Mouse (Mus musculus) liver, embryonic 16.5 days (tissue): ENCODE data around the gene Nbl1. TPM values are rescaled to one million over a fixed set of nuclear protein-coding genes. Genes with fewer than 3 reads are reported as not detected.

Experiments used
- ATAC-seq: fragments of 200-750 bp; cut with Nextera tagmentation; 2 replicates; pipeline ENCODE4 v1.8.0; 2017; ENCODE audit warnings: low read depth, mild to moderate bottlenecking, moderate number of reproducible peaks, moderate library complexity
- H3K27ac ChIP-seq: fragments of 300-500 bp; sonication (generic); 2 replicates; pipeline ENCODE4 v1.5.1; 2014; ENCODE audit warnings: mild to moderate bottlenecking, low read length
- H3K27me3 ChIP-seq: fragments of 300-500 bp; sonication (generic); 2 replicates; pipeline ENCODE4 v1.6.1; 2014; ENCODE audit warnings: low read depth, low read length, mixed read lengths; ENCODE audit not compliant: control insufficient read depth, insufficient read depth
- H3K36me3 ChIP-seq: fragments of 300-500 bp; sonication (generic); 2 replicates; pipeline ENCODE4 v1.6.1; 2014; ENCODE audit warnings: mild to moderate bottlenecking; ENCODE audit not compliant: control insufficient read depth, insufficient read depth
- H3K4me1 ChIP-seq: fragments of 300-500 bp; sonication (generic); 2 replicates; pipeline ENCODE4 v1.6.1; 2014; ENCODE audit warnings: low read depth, low read length, mixed read lengths; ENCODE audit not compliant: control insufficient read depth
- H3K4me2 ChIP-seq: fragments of 300-500 bp; sonication (generic); 2 replicates; pipeline ENCODE4 v1.6.1; 2014; ENCODE audit warnings: low read depth, low read length, mixed read lengths
- H3K4me3 ChIP-seq: fragments of 300-500 bp; sonication (generic); 2 replicates; pipeline ENCODE4 v1.5.1; 2014; ENCODE audit warnings: low read depth, mild to moderate bottlenecking, low read length
- H3K9ac ChIP-seq: fragments of 300-500 bp; sonication (generic); 2 replicates; pipeline ENCODE4 v1.6.1; 2014; ENCODE audit warnings: low read depth, low read length
- H3K9me3 ChIP-seq: fragments of 300-500 bp; sonication (generic); replicated peaks from 2 replicates; pipeline ENCODE4 v1.6.1; 2016; ENCODE audit warnings: low read length; ENCODE audit not compliant: control insufficient read depth
- WGBS: fragments of 180-500 bp; shearing (Covaris S2); extraction: QIAGEN DNeasy Blood & Tissue Kit; methylation state at CpG from one replicate; pipeline ENCODE4 v1.1.7; 2014; ENCODE audit not compliant: insufficient replicate concordance; 5-methylcytosine and 5-hydroxymethylcytosine counted together
- polyA plus RNA-seq: library from polyadenylated mRNA; unstranded; fragments of >200 nt; fragmentation: Nextera tagmentation; extraction: Ambion mirVana; gene quantifications from 2 replicates; pipeline ENCODE4 v1.2.1, GENCODE M21; 2015

Nbl1 gene
- polyA plus RNA-seq, 1 experiment from 2014 or later = 2.5 TPM

GRCm38 (mm10) chr4:139081270-139081931 is 11.4 kb downstream of the Nbl1 start:
- H3K4me2 ChIP-seq = no peak overlapping the region
- no peaks in the 10 kb centered on the region for H3K4me1 ChIP-seq
- 61% methylated on average over 18 of the region's 18 CpGs for WGBS
- H3K27ac ChIP-seq = no peak overlapping the region
- H3K36me3 ChIP-seq = no peaks in the 10 kb centered on the region
- H3K9me3 ChIP-seq = no peaks in the 10 kb centered on the region
- H3K27me3 ChIP-seq = peaks cover 18% of the 10 kb centered on the region
- no peak overlapping the region for H3K9ac ChIP-seq
- H3K4me3 ChIP-seq = no peak overlapping the region
- ATAC-seq = no peak

- no peak overlapping the region for H3K4me3 ChIP-seq
- H3K27ac ChIP-seq = no peak overlapping the region
- ATAC-seq = no peak
- H3K4me1 ChIP-seq = no peaks in the 10 kb centered on the region
- peaks cover 29% of the 10 kb centered on the region for H3K27me3 ChIP-seq
- H3K9ac ChIP-seq = no peak overlapping the region
- H3K9me3 ChIP-seq = no peaks in the 10 kb centered on the region
- no peak overlapping the region for H3K4me2 ChIP-seq
- WGBS = 72% methylated on average over 7 of the region's 7 CpGs
- H3K36me3 ChIP-seq = no peaks in the 10 kb centered on the region
These were observed 12.5 kb downstream of the Nbl1 start for GRCm38 (mm10) chr4:139080259-139080658.

- ATAC-seq = no peak
- peaks cover 32% of the 10 kb centered on the region for H3K27me3 ChIP-seq
- H3K9ac ChIP-seq = no peak overlapping the region
- 62% methylated on average over 11 of the region's 11 CpGs for WGBS
- no peak overlapping the region for H3K4me3 ChIP-seq
- H3K36me3 ChIP-seq = no peaks in the 10 kb centered on the region
- no peak overlapping the region for H3K4me2 ChIP-seq
- H3K9me3 ChIP-seq = no peaks in the 10 kb centered on the region
- H3K27ac ChIP-seq = no peak overlapping the region
- no peaks in the 10 kb centered on the region for H3K4me1 ChIP-seq
These were observed 13.4 kb downstream of the Nbl1 start for GRCm38 (mm10) chr4:139079439-139079838.

GRCm38 (mm10) chr4:139078726-139079125 is 14.1 kb downstream of the Nbl1 start:
- 14% methylated on average over 4 of the region's 4 CpGs for WGBS
- Histone ChIP-seq H3K4me2 (no peak overlapping the region), H3K4me1 (no peaks in the 10 kb centered on the region), H3K9me3 (no peaks in the 10 kb centered on the region), H3K27ac (no peak overlapping the region), H3K9ac (no peak overlapping the region), H3K27me3 (peaks cover 36% of the 10 kb centered on the region), H3K36me3 (no peaks in the 10 kb centered on the region), H3K4me3 (no peak overlapping the region)
- no peak for ATAC-seq

- Histone ChIP-seq H3K4me3 (no peak overlapping the region), H3K27me3 (peaks cover 40% of the 10 kb centered on the region), H3K4me1 (no peaks in the 10 kb centered on the region), H3K4me2 (no peak overlapping the region), H3K9ac (no peak overlapping the region), H3K9me3 (no peaks in the 10 kb centered on the region), H3K36me3 (no peaks in the 10 kb centered on the region), H3K27ac (no peak overlapping the region)
- no peak for ATAC-seq
- WGBS = 36% methylated on average over 2 of the region's 2 CpGs
These were observed 14.5 kb downstream of the Nbl1 start for GRCm38 (mm10) chr4:139078313-139078712.

- H3K36me3 ChIP-seq = no peaks in the 10 kb centered on the region
- H3K4me2 ChIP-seq = no peak overlapping the region
- no peak overlapping the region for H3K27ac ChIP-seq
- no peaks in the 10 kb centered on the region for H3K9me3 ChIP-seq
- peaks cover 48% of the 10 kb centered on the region for H3K27me3 ChIP-seq
- H3K4me1 ChIP-seq = no peaks in the 10 kb centered on the region
- no peak overlapping the region for H3K4me3 ChIP-seq
- no peak for ATAC-seq
- WGBS = 11% methylated on average over 5 of the region's 5 CpGs
- H3K9ac ChIP-seq = no peak overlapping the region
These were observed 16.9 kb downstream of the Nbl1 start for GRCm38 (mm10) chr4:139075915-139076314.

GRCm38 (mm10) chr4:139075041-139075711 is 17.6 kb downstream of the Nbl1 start, which contains the start of gene Htr6:
Gene Htr6 (minus strand): TSS chr4:139075570.
- Histone ChIP-seq H3K4me2 (peak within 1 kb of the TSS; percentile 43), H3K27ac (no peak within 1 kb of the TSS), H3K4me1 (no peaks in the 10 kb centered on the region), H3K9me3 (no peaks in the 10 kb centered on the region), H3K27me3 (peaks cover 48% of the 10 kb centered on the region), H3K4me3 (peak within 1 kb of the TSS; percentile 42), H3K36me3 (no peaks in the 10 kb centered on the region), H3K9ac (no peak within 1 kb of the TSS)
- no peak for ATAC-seq
- WGBS = under 1% methylated on average over 56 of the region's 77 CpGs

GRCm38 (mm10) chr4:139074060-139074459 is 18.7 kb downstream of the Nbl1 start:
- H3K9ac ChIP-seq = no peak overlapping the region
- 20% methylated on average over 29 of the region's 29 CpGs for WGBS
- H3K27me3 ChIP-seq = peaks cover 47% of the 10 kb centered on the region
- H3K4me1 ChIP-seq = no peaks in the 10 kb centered on the region
- no peak overlapping the region for H3K27ac ChIP-seq
- no peak overlapping the region for H3K4me2 ChIP-seq
- H3K4me3 ChIP-seq = no peak overlapping the region
- no peaks in the 10 kb centered on the region for H3K9me3 ChIP-seq
- ATAC-seq = no peak
- no peaks in the 10 kb centered on the region for H3K36me3 ChIP-seq

GRCm38 (mm10) chr4:139068287-139068686 is 24.5 kb downstream of the Nbl1 start:
- 23% methylated on average over 4 of the region's 4 CpGs for WGBS
- no peak overlapping the region for H3K4me2 ChIP-seq
- no peaks in the 10 kb centered on the region for H3K36me3 ChIP-seq
- no peak for ATAC-seq
- peaks cover 8% of the 10 kb centered on the region for H3K27me3 ChIP-seq
- H3K27ac ChIP-seq = no peak overlapping the region
- H3K4me3 ChIP-seq = no peak overlapping the region
- no peaks in the 10 kb centered on the region for H3K4me1 ChIP-seq
- no peak overlapping the region for H3K9ac ChIP-seq
- H3K9me3 ChIP-seq = no peaks in the 10 kb centered on the region
